Mouse (Mus musculus) CH12.LX (cell line): ENCODE measurements around the gene Dnajb1. TPM values are rescaled to one million over a fixed set of nuclear protein-coding genes. Genes with fewer than 3 reads are reported as not detected.

Experiments
- DNase-seq: peaks from one replicate; pipeline ENCODE4 v3.0.0-alpha.2; 2013; ENCODE audit errors: extremely low read depth
- H3K27ac ChIP-seq: 2 replicates; pipeline ENCODE4 v1.5.1; 2012; ENCODE audit warnings: low read depth, mild to moderate bottlenecking, control low read depth, moderate library complexity; ENCODE audit not compliant: insufficient read depth
- H3K27me3 ChIP-seq: replicated peaks from 2 replicates; pipeline ENCODE3; 2012; ENCODE audit warnings: inconsistent platforms
- H3K36me3 ChIP-seq, 2 experiments: replicated peaks in 1 of 2; 2 replicates each; pipeline versions ENCODE3 to v1.6.1; 2012; ENCODE audit warnings: inconsistent platforms in 1 of 2, low read length in 1 of 2, mild to moderate bottlenecking in 1 of 2, mixed read lengths in 1 of 2, moderate library complexity in 1 of 2; ENCODE audit not compliant: control insufficient read depth in 1 of 2, insufficient read depth in 1 of 2
- H3K4me1 ChIP-seq, 2 experiments: 2 replicates each; pipeline ENCODE4 v1.6.1; 2012; ENCODE audit warnings: inconsistent platforms in 1 of 2, moderate library complexity in 1 of 2; ENCODE audit not compliant: insufficient read depth in 2 of 2, control insufficient read depth in 1 of 2
- H3K4me2 ChIP-seq: 2 replicates; pipeline ENCODE4 v1.6.1; 2012; ENCODE audit warnings: low read depth, mild to moderate bottlenecking, control low read depth; ENCODE audit not compliant: poor library complexity, insufficient read depth, severe bottlenecking
- H3K4me3 ChIP-seq, 3 experiments: fragments of 150-350 bp in 1 of 3; sonication (generic) in 1 of 3; replicated peaks in 1 of 3; 2 replicates each; pipeline versions ENCODE3 to v1.5.1; 2011 to 2012; ENCODE audit warnings: low read depth in 2 of 3, low read length in 2 of 3, mild to moderate bottlenecking in 2 of 3, moderate library complexity in 2 of 3, control low read depth in 1 of 3, improper control_type of control experiment in 1 of 3, inconsistent platforms in 1 of 3, mixed read lengths in 1 of 3; ENCODE audit not compliant: poor library complexity in 1 of 3
- H3K79me2 ChIP-seq: replicated peaks from 2 replicates; pipeline ENCODE4 v1.6.1; 2012; ENCODE audit warnings: mild to moderate bottlenecking, moderate library complexity; ENCODE audit not compliant: control insufficient read depth, poor library complexity, insufficient read depth, severe bottlenecking; ENCODE audit errors: extremely low read depth
- H3K9ac ChIP-seq: 2 replicates; pipeline ENCODE4 v1.6.1; 2012; ENCODE audit warnings: low read depth, mild to moderate bottlenecking, control low read depth, moderate library complexity; ENCODE audit not compliant: insufficient read depth
- H3K9me3 ChIP-seq: replicated peaks from 2 replicates; pipeline ENCODE3; 2012; ENCODE audit warnings: low read length, inconsistent platforms, mixed read lengths
- CTCF ChIP-seq, 2 experiments: IDR thresholded peaks in 1 of 2; conservative IDR thresholded peaks in 1 of 2; 2 replicates each; pipeline ENCODE4 v1.5.1; 2011 to 2012; ENCODE audit warnings: low read depth in 2 of 2, low read length in 2 of 2, improper control_type of control experiment in 1 of 2, inconsistent platforms in 1 of 2, mild to moderate bottlenecking in 1 of 2, moderate library complexity in 1 of 2
- ETS1 ChIP-seq: conservative IDR thresholded peaks from 2 replicates; pipeline ENCODE4 v1.6.1; 2012; ENCODE audit warnings: low read depth, mild to moderate bottlenecking, inconsistent platforms, low read length, improper control_type of control experiment, moderate library complexity
- HCFC1 ChIP-seq: IDR thresholded peaks from 2 replicates; pipeline ENCODE4 v1.6.1; 2012; ENCODE audit warnings: low read depth, mild to moderate bottlenecking, inconsistent platforms, low read length, improper control_type of control experiment
- MAX ChIP-seq: IDR thresholded peaks from 2 replicates; pipeline ENCODE4 v1.6.1; 2011; ENCODE audit warnings: low read length, improper control_type of control experiment
- MYC ChIP-seq: IDR thresholded peaks from 2 replicates; pipeline ENCODE4 v1.6.1; 2011; ENCODE audit warnings: low read depth, mild to moderate bottlenecking, improper control_type of control experiment, low read length
- NELFE ChIP-seq: IDR thresholded peaks from 2 replicates; pipeline ENCODE4 v1.6.1; 2011; ENCODE audit warnings: low read depth, low read length, improper control_type of control experiment
- RCOR1 ChIP-seq: conservative IDR thresholded peaks from 2 replicates; pipeline ENCODE4 v1.6.1; 2012; ENCODE audit warnings: low read depth, mild to moderate bottlenecking, inconsistent platforms, low read length, improper control_type of control experiment
- SMC3 ChIP-seq: IDR thresholded peaks from 2 replicates; pipeline ENCODE4 v1.6.1; 2011; ENCODE audit warnings: low read depth, low read length, improper control_type of control experiment
- TBP ChIP-seq: conservative IDR thresholded peaks from 2 replicates; pipeline ENCODE4 v1.6.1; 2011; ENCODE audit warnings: low read depth, low read length, improper control_type of control experiment
- USF1 ChIP-seq: IDR thresholded peaks from 2 replicates; pipeline ENCODE4 v1.6.1; 2014; ENCODE audit warnings: low read depth, mild to moderate bottlenecking, inconsistent platforms, low read length, improper control_type of control experiment
- ZKSCAN1 ChIP-seq: IDR thresholded peaks from 2 replicates; pipeline ENCODE4 v1.6.1; 2012; ENCODE audit warnings: low read depth, inconsistent platforms, low read length, improper control_type of control experiment, borderline replicate concordance
- dilution Hi-C: fragments of 300-500 bp; cut with MboI; formaldehyde crosslinking; loops from 2 replicates; pipeline ENCODE4 v1.14.3; 2020; ENCODE audit warnings: low sequenced_read_pairs; ENCODE audit not compliant: extremely low pct_unique_long_range_greater_than_20kb, extremely low pct_ligation_motif_present
- in situ Hi-C: fragments of 300-500 bp; cut with MboI; formaldehyde crosslinking; loops from 3 replicates; pipeline ENCODE4 v1.14.3; 2019; ENCODE audit warnings: low sequenced_read_pairs, low pct_ligation_motif_present, low pct_unique_long_range_greater_than_20kb, mixed read lengths
- polyA plus RNA-seq: library from polyadenylated mRNA; unstranded; fragments of >175 nt; gene quantifications from 2 replicates; pipeline ENCODE4 v1.2.1, GENCODE M21; 2012; ENCODE audit warnings: low read depth; ENCODE audit not compliant: insufficient read length
- total RNA-seq, 2 experiments: library from RNA; depleted of rRNA; stranded (reverse); fragments of 300-350 nt in 1 of 2; fragments of >200 nt in 1 of 2; gene quantifications; 2 replicates each; pipeline ENCODE4 v1.2.3; 2012 to 2014

Gene Dnajb1
- total and polyA plus RNA-seq, 3 experiments: 24.9 to 30.9 (median 30.7) TPM

DNA sequence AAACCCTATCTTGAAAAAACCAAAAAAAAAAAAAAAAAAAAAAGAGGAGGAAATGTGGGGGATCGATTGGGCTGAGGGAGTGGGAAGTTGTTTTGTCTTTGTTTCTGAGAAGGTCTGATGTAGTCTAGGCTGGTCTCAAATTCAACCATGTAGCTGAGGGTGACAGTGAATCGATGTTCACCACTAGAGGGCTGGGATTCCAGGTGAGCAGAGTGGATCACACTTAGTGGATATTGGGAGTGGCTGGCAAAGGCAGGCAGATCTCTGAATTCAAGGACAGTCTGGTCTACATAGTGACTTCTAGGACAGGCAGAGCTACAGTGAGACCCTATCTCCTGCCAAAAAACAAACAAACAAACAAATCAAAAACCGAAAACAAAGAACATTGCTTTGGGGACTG is 16.7 kb downstream of the Dnajb1 start:
- peaks cover 15 to 26% of the 10 kb centered on the region in 2 experiments for H3K4me1 ChIP-seq
- H3K4me3 ChIP-seq: no peak overlapping the region
- DNase-seq: no peak
- TF ChIP-seq CTCF (conservative IDR thresholded peaks at IDR 0.05 in 1 of 2, IDR thresholded peaks at IDR 0.05 in 1 of 2; ENCODE audit: low read depth in 2 of 2, low read length in 2 of 2) (peak; percentile 39 to 59; a peak in 3 of 4 replicates), TBP (no peak), SMC3 (peak; percentile 30; the same call in 1 of the 2 replicates)
- H3K9me3 ChIP-seq: no peaks in the 10 kb centered on the region
- H3K4me2 ChIP-seq: no peak overlapping the region
- in situ Hi-C loops (no loop called here), dilution Hi-C loops (no loop called here)
- H3K27me3 ChIP-seq: no peaks in the 10 kb centered on the region
- no peaks in the 10 kb centered on the region for H3K79me2 ChIP-seq
- H3K27ac ChIP-seq: no peak overlapping the region
- H3K36me3 ChIP-seq: no peaks in the 10 kb centered on the region
- H3K9ac ChIP-seq: no peak overlapping the region

DNA sequence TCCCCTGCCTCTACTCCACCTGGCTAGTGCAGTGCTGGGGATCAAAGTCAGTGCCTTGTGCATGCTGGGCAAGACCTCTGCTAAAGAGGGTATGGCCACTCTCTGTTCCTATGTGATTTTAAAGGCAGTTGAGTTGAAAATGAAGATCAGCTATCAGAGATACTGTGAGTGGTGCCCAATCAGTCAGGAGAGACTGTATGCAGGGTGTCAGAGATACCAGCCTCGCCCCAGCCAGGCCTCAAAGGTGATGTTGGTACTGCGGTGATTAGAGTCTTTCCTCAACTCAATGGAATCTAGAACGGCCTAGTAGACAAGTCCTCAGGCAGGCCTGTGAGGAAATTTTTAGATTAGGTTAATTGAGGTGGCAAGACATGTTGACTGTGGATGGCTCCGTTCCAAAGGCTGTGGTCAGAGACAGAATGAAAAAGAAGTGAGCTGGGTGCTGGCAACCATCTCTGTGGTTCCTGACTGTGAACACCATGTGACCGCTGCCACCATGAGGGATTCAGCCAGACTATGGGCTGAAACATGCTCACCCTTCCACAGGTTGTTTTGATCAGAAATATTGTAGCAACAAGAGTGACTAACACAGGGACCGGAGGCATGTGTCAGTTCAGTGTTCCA is 17.8 kb downstream of the Dnajb1 start:
- DNase-seq: no peak
- no peak for TF ChIP-seq MYC
- TF ChIP-seq MAX: no peak
- Histone ChIP-seq H3K79me2 (no peaks in the 10 kb centered on the region), H3K4me2 (no peak overlapping the region), H3K36me3 (no peaks in the 10 kb centered on the region), H3K9me3 (no peaks in the 10 kb centered on the region), H3K27me3 (no peaks in the 10 kb centered on the region), H3K27ac (no peak overlapping the region), H3K4me1 (peaks cover 13 to 22% of the 10 kb centered on the region in 2 experiments), H3K4me3 (no peak overlapping the region), H3K9ac (no peak overlapping the region)
- dilution Hi-C loops (no loop called here), in situ Hi-C loops (no loop called here)

DNA sequence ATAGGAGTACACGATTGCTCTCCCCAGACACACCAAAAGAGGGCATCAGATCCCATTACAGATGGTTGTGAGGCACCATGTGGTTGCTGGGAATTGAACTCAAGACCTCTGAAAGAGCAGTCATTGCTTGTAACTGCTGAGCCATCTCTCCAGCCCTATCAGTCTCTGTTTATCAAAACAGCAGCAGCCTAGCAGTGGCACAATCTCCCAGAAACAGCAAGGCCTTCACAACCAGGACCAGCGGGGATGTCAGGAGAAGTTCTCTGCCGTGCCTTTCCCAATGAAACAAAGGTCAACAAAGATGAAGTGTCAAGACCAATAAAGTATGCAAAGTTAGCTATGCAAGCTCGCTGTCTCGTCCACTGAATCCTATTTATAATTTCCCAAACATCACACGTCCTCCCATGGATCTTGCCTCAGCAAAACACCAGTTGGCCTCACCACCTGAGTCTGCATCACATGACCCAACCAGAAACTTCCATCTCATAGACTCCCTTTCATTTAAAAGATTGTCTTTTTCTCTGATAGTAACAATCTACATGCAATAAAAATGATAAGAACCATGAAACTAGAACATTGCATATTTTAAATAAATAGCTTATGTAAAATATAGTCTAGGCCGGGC is 24.2 kb downstream of the Dnajb1 start:
- Histone ChIP-seq H3K9me3 (peaks cover 7% of the 10 kb centered on the region), H3K27ac (no peak overlapping the region), H3K4me2 (no peak overlapping the region), H3K4me3 (no peak overlapping the region)
- dilution Hi-C loops: no loop called here
- TF ChIP-seq CTCF (conservative IDR thresholded peaks at IDR 0.05 in 1 of 2, IDR thresholded peaks at IDR 0.05 in 1 of 2; ENCODE audit: low read depth in 2 of 2, low read length in 2 of 2) (no peak), HCFC1 (no peak), USF1 (no peak), TBP (no peak), RCOR1 (no peak), ETS1 (no peak), ZKSCAN1 (no peak), NELFE (no peak)
- TF ChIP-seq, all 38 proteins: peak for 0
- H3K9ac ChIP-seq: no peak overlapping the region
- no peaks in the 10 kb centered on the region for H3K4me1 ChIP-seq
- in situ Hi-C loops: no loop called here
- DNase-seq: no peak
- no peaks in the 10 kb centered on the region for H3K36me3 ChIP-seq
- no peaks in the 10 kb centered on the region for H3K79me2 ChIP-seq
- peaks cover 6% of the 10 kb centered on the region for H3K27me3 ChIP-seq
